Mouse (Mus musculus) erythroblast, embryonic 14.5 days (primary cell): ENCODE results near the gene Tenm1. TPM values are rescaled to one million over a fixed set of nuclear protein-coding genes. Genes with fewer than 3 reads are reported as not detected.

Experiments used
- H3K27me3 ChIP-seq: 2 replicates; pipeline ENCODE4 v1.6.1; 2012; ENCODE audit warnings: inconsistent platforms; ENCODE audit not compliant: control insufficient read depth
- H3K36me3 ChIP-seq: 2 replicates; pipeline ENCODE4 v1.6.1; 2012; ENCODE audit warnings: mild to moderate bottlenecking, inconsistent platforms; ENCODE audit not compliant: control insufficient read depth
- H3K4me1 ChIP-seq: 2 replicates; pipeline ENCODE4 v1.6.1; 2012; ENCODE audit warnings: inconsistent platforms; ENCODE audit not compliant: control insufficient read depth
- H3K4me3 ChIP-seq: replicated peaks from 2 replicates; pipeline ENCODE3; 2012; ENCODE audit warnings: moderate library complexity, mild to moderate bottlenecking, inconsistent platforms
- H3K9me3 ChIP-seq: 2 replicates; pipeline ENCODE4 v1.6.1; 2012; ENCODE audit warnings: low read length, inconsistent platforms, mixed read lengths; ENCODE audit not compliant: control insufficient read depth
- GATA1 ChIP-seq: IDR thresholded peaks from 2 replicates; pipeline ENCODE4 v1.6.1; 2012; ENCODE audit warnings: low read length, inconsistent platforms, mixed read lengths
- TAL1 ChIP-seq: IDR thresholded peaks from 3 replicates; pipeline ENCODE4 v1.6.1; 2012; ENCODE audit warnings: low read length, inconsistent platforms, mixed read lengths
- polyA plus RNA-seq: library from polyadenylated mRNA; stranded (reverse); fragments of >175 nt; gene quantifications from 2 replicates; pipeline ENCODE4 v1.2.3, GENCODE M21; 2012

Gene Tenm1
- polyA plus RNA-seq, 1 experiment = under 0.01 TPM

GRCm38 (mm10) chrX:43319351-43319750 lies 109.6 kb downstream of the Tenm1 start:
- TF ChIP-seq GATA1 (no peak), TAL1 (no peak)
- no peaks in the 10 kb centered on the region for H3K36me3 ChIP-seq
- no peaks in the 10 kb centered on the region for H3K9me3 ChIP-seq
- no peaks in the 10 kb centered on the region for H3K27me3 ChIP-seq
- no peaks in the 10 kb centered on the region for H3K4me1 ChIP-seq
- no peak overlapping the region for H3K4me3 ChIP-seq

- no peak for TF ChIP-seq GATA1
- TF ChIP-seq TAL1 = no peak
- no peak overlapping the region for H3K4me3 ChIP-seq
- no peaks in the 10 kb centered on the region for H3K4me1 ChIP-seq
- H3K27me3 ChIP-seq = no peaks in the 10 kb centered on the region
- H3K9me3 ChIP-seq = no peaks in the 10 kb centered on the region
- no peaks in the 10 kb centered on the region for H3K36me3 ChIP-seq
Observed at GRCm38 (mm10) chrX:43317801-43318520, 111.0 kb downstream of the Tenm1 start.

- no peak overlapping the region for H3K4me3 ChIP-seq
Observed at GRCm38 (mm10) chrX:43235844-43236243, 193.1 kb downstream of the Tenm1 start.

GRCm38 (mm10) chrX:43205003-43205402 lies 223.9 kb downstream of the Tenm1 start:
- Histone ChIP-seq H3K4me1 (no peaks in the 10 kb centered on the region), H3K9me3 (no peaks in the 10 kb centered on the region), H3K4me3 (no peak overlapping the region), H3K36me3 (no peaks in the 10 kb centered on the region), H3K27me3 (no peaks in the 10 kb centered on the region)
- TF ChIP-seq GATA1 (no peak), TAL1 (no peak)

More at GRCm38 (mm10) chrX:43235844-43236243, 193.1 kb downstream of the Tenm1 start:
- H3K27me3 ChIP-seq = no peaks in the 10 kb centered on the region
- H3K36me3 ChIP-seq = no peaks in the 10 kb centered on the region
- no peaks in the 10 kb centered on the region for H3K9me3 ChIP-seq
- no peaks in the 10 kb centered on the region for H3K4me1 ChIP-seq
- no peak for TF ChIP-seq GATA1
- no peak for TF ChIP-seq TAL1

- Histone ChIP-seq H3K4me3 (no peak overlapping the region), H3K4me1 (no peaks in the 10 kb centered on the region), H3K27me3 (no peaks in the 10 kb centered on the region), H3K36me3 (no peaks in the 10 kb centered on the region), H3K9me3 (no peaks in the 10 kb centered on the region)
- TF ChIP-seq GATA1 (no peak), TAL1 (no peak)
Observed at GRCm38 (mm10) chrX:43202249-43202783, 226.6 kb downstream of the Tenm1 start.

- H3K27me3 ChIP-seq = no peaks in the 10 kb centered on the region
- TF ChIP-seq GATA1 = no peak
- no peak for TF ChIP-seq TAL1
- no peaks in the 10 kb centered on the region for H3K9me3 ChIP-seq
- H3K36me3 ChIP-seq = no peaks in the 10 kb centered on the region
- no peak overlapping the region for H3K4me3 ChIP-seq
- H3K4me1 ChIP-seq = no peaks in the 10 kb centered on the region
Observed at GRCm38 (mm10) chrX:43182975-43183374, 246.0 kb downstream of the Tenm1 start.

- Histone ChIP-seq H3K4me3 (no peak overlapping the region), H3K9me3 (no peaks in the 10 kb centered on the region), H3K4me1 (no peaks in the 10 kb centered on the region), H3K27me3 (no peaks in the 10 kb centered on the region), H3K36me3 (no peaks in the 10 kb centered on the region)
- TF ChIP-seq TAL1 = no peak
- no peak for TF ChIP-seq GATA1
Observed at GRCm38 (mm10) chrX:43151561-43151960, 277.4 kb downstream of the Tenm1 start.

- Histone ChIP-seq H3K9me3 (no peaks in the 10 kb centered on the region), H3K4me3 (no peak overlapping the region), H3K4me1 (no peaks in the 10 kb centered on the region), H3K27me3 (no peaks in the 10 kb centered on the region), H3K36me3 (no peaks in the 10 kb centered on the region)
- no peak for TF ChIP-seq GATA1
- TF ChIP-seq TAL1 = no peak
Observed at GRCm38 (mm10) chrX:43129696-43130095, 299.2 kb downstream of the Tenm1 start.

- Histone ChIP-seq H3K4me1 (no peaks in the 10 kb centered on the region), H3K9me3 (no peaks in the 10 kb centered on the region), H3K4me3 (no peak overlapping the region), H3K36me3 (no peaks in the 10 kb centered on the region), H3K27me3 (no peaks in the 10 kb centered on the region)
- TF ChIP-seq TAL1 (no peak), GATA1 (no peak)
Observed at GRCm38 (mm10) chrX:43122491-43122890, 306.4 kb downstream of the Tenm1 start.

DNA sequence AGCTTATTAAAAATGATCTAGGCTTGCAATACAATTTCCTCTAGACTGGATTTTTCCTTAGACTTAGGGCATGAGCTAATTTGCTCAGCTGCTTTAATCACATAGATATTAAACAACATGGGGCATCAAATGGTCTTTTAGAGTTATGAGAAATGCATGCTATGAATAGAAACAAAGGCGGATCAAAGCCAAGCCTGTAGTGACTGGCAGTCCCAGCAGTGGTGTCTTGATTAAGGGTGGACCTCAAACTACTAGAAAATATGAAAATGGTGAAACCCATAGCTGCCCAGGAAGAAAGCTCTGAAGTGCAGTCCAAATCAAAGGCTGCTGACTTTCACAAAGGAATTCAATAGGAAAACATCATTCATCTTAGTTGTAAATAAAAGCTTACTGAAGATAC lies 306.9 kb downstream of the Tenm1 start:
- no peaks in the 10 kb centered on the region for H3K27me3 ChIP-seq
- TF ChIP-seq GATA1 (no peak), TAL1 (no peak)
- H3K9me3 ChIP-seq = no peaks in the 10 kb centered on the region
- no peaks in the 10 kb centered on the region for H3K4me1 ChIP-seq
- no peak overlapping the region for H3K4me3 ChIP-seq
- no peaks in the 10 kb centered on the region for H3K36me3 ChIP-seq
